Mouse (Mus musculus): Measurements from ENCODE around the gene Tprgl. TPM values are rescaled to one million over a fixed set of nuclear protein-coding genes. Genes with fewer than 3 reads are reported as not detected.

Tprgl gene
- polyA plus RNA-seq, 1 experiment from 2014 or later, result 268 TPM

DNA sequence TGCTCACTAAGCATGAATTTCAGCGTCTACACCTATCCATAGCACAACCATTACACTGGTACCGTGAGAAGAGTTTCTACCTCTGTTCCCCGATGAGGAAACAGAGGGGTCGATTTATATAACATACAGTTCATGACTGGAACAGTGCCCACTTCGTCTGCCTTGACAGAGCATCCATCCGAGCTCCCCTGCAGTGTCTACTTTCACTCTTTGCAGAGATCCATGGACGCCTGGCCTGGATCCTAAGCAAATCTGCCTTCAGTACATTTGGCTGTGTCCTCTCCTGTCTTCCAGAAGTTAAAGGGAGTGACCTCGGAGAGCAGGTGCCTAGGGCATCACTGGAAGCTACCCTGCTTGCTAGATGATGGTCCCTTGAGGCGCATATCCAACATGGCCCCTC, 41.3 kb downstream of the Tprgl start:
- Histone ChIP-seq H3K27me3 (replicated peaks; ENCODE audit: insufficient read depth, low read length) (no peaks in the 10 kb centered on the region), H3K9me3 (ENCODE audit: low read length) (no peaks in the 10 kb centered on the region), H3K36me3 (ENCODE audit: insufficient read depth, low read length) (no peaks in the 10 kb centered on the region), H3K9ac (replicated peaks; ENCODE audit: low read depth) (no peak overlapping the region), H3K4me2 (replicated peaks; ENCODE audit: low read depth, low read length) (no peak overlapping the region), H3K27ac (ENCODE audit: low read length) (no peak overlapping the region), H3K4me1 (ENCODE audit: insufficient read depth, low read depth, low read length) (no peaks in the 10 kb centered on the region), H3K4me3 (ENCODE audit: low read depth, low read length) (no peak overlapping the region)
- ATAC-seq, result no peak
- 68% methylated on average over 9 of the region's 9 CpGs for WGBS
- TF ChIP-seq CTCF (IDR thresholded peaks at IDR 0.05), result no peak
- no peak for TF ChIP-seq EP300 (IDR thresholded peaks at IDR 0.05)
- no peak for DNase-seq (ENCODE audit: low spot score)

GRCm38 (mm10) chr4:154118782-154119181, 41.7 kb downstream of the Tprgl start:
- no peak for TF ChIP-seq EP300 (IDR thresholded peaks at IDR 0.05)
- TF ChIP-seq CTCF (IDR thresholded peaks at IDR 0.05), result no peak
- DNase-seq (ENCODE audit: low spot score) (peak; percentile 16), ATAC-seq (peak; percentile 60; the same call in 1 of the 2 replicates)
- WGBS, result 40% methylated on average over 9 of the region's 9 CpGs
- H3K27me3 ChIP-seq (replicated peaks; ENCODE audit: insufficient read depth, low read length), result no peaks in the 10 kb centered on the region
- H3K4me1 ChIP-seq (ENCODE audit: insufficient read depth, low read depth, low read length), result no peaks in the 10 kb centered on the region
- no peaks in the 10 kb centered on the region for H3K9me3 ChIP-seq (ENCODE audit: low read length)
- H3K27ac ChIP-seq (ENCODE audit: low read length), result no peak overlapping the region
- H3K4me3 ChIP-seq (ENCODE audit: low read depth, low read length), result no peak overlapping the region
- no peak overlapping the region for H3K4me2 ChIP-seq (replicated peaks; ENCODE audit: low read depth, low read length)
- H3K36me3 ChIP-seq (ENCODE audit: insufficient read depth, low read length), result no peaks in the 10 kb centered on the region
- H3K9ac ChIP-seq (replicated peaks; ENCODE audit: low read depth), result no peak overlapping the region

- no peaks in the 10 kb centered on the region for H3K9me3 ChIP-seq (ENCODE audit: low read length)
- TF ChIP-seq EP300 (IDR thresholded peaks at IDR 0.05), result no peak
- TF ChIP-seq CTCF (IDR thresholded peaks at IDR 0.05), result no peak
- DNase-seq (ENCODE audit: low spot score) (no peak), ATAC-seq (0 out of 2 replicates have a peak, but pooled peaks have one; percentile 26)
- H3K9ac ChIP-seq (replicated peaks; ENCODE audit: low read depth), result no peak overlapping the region
- no peaks in the 10 kb centered on the region for H3K36me3 ChIP-seq (ENCODE audit: insufficient read depth, low read length)
- no peaks in the 10 kb centered on the region for H3K4me1 ChIP-seq (ENCODE audit: insufficient read depth, low read depth, low read length)
- H3K4me3 ChIP-seq (ENCODE audit: low read depth, low read length), result no peak overlapping the region
- WGBS, result 40% methylated on average over 7 of the region's 7 CpGs
- no peak overlapping the region for H3K27ac ChIP-seq (ENCODE audit: low read length)
- no peak overlapping the region for H3K4me2 ChIP-seq (replicated peaks; ENCODE audit: low read depth, low read length)
- H3K27me3 ChIP-seq (replicated peaks; ENCODE audit: insufficient read depth, low read length), result no peaks in the 10 kb centered on the region
These were observed 44.0 kb downstream of the Tprgl start for GRCm38 (mm10) chr4:154116421-154116820.

- Histone ChIP-seq H3K36me3 (ENCODE audit: insufficient read depth, low read length) (no peaks in the 10 kb centered on the region), H3K9me3 (ENCODE audit: low read length) (no peaks in the 10 kb centered on the region), H3K4me2 (replicated peaks; ENCODE audit: low read depth, low read length) (no peak overlapping the region), H3K4me3 (ENCODE audit: low read depth, low read length) (no peak overlapping the region), H3K4me1 (ENCODE audit: insufficient read depth, low read depth, low read length) (no peaks in the 10 kb centered on the region; the same call in 1 of the 2 replicates), H3K9ac (replicated peaks; ENCODE audit: low read depth) (no peak overlapping the region), H3K27ac (ENCODE audit: low read length) (no peak overlapping the region), H3K27me3 (replicated peaks; ENCODE audit: insufficient read depth, low read length) (no peaks in the 10 kb centered on the region)
- no peak for ATAC-seq
- WGBS, result 77% methylated on average over 11 of the region's 11 CpGs
- TF ChIP-seq CTCF (IDR thresholded peaks at IDR 0.05) (no peak), EP300 (IDR thresholded peaks at IDR 0.05) (no peak)
- DNase-seq (ENCODE audit: low spot score), result no peak
These were observed 50.6 kb downstream of the Tprgl start for GRCm38 (mm10) chr4:154109850-154110243.

- TF ChIP-seq CTCF (IDR thresholded peaks at IDR 0.05) (no peak), EP300 (IDR thresholded peaks at IDR 0.05) (no peak)
- Histone ChIP-seq H3K4me1 (ENCODE audit: insufficient read depth, low read depth, low read length) (no peaks in the 10 kb centered on the region; the same call in 1 of the 2 replicates), H3K27me3 (replicated peaks; ENCODE audit: insufficient read depth, low read length) (no peaks in the 10 kb centered on the region), H3K9me3 (ENCODE audit: low read length) (no peaks in the 10 kb centered on the region), H3K4me2 (replicated peaks; ENCODE audit: low read depth, low read length) (no peak overlapping the region), H3K36me3 (ENCODE audit: insufficient read depth, low read length) (no peaks in the 10 kb centered on the region), H3K4me3 (ENCODE audit: low read depth, low read length) (no peak overlapping the region), H3K27ac (ENCODE audit: low read length) (no peak overlapping the region), H3K9ac (replicated peaks; ENCODE audit: low read depth) (no peak overlapping the region)
- 26% methylated on average over 16 of the region's 18 CpGs for whole genome bisulfite sequencing
- DNase-seq (ENCODE audit: low spot score), result no peak
- no peak for ATAC-seq
These were observed 51.1 kb downstream of the Tprgl start for GRCm38 (mm10) chr4:154109216-154109849.

Other genes with a start within 250 kb of the Tprgl start
- gene A430005L14Rik, start 203.4 kb downstream of the Tprgl start, polyA plus RNA-seq (2015; fragmentation: Nextera tagmentation; extraction: Ambion mirVana), result 57.6 and 61.5 TPM in 2 replicates
- gene Dffb, start 185.5 kb downstream of the Tprgl start, polyA plus RNA-seq (2015; fragmentation: Nextera tagmentation; extraction: Ambion mirVana), result 8.1 and 8.6 TPM in 2 replicates
- 9.6 and 10.1 TPM in 2 replicates for gene Cep104, start 185.5 kb downstream of the Tprgl start, polyA plus RNA-seq (2015; fragmentation: Nextera tagmentation; extraction: Ambion mirVana)
- gene Lrrc47, start 148.9 kb downstream of the Tprgl start, polyA plus RNA-seq (2015; fragmentation: Nextera tagmentation; extraction: Ambion mirVana), result 15.2 and 15.4 TPM in 2 replicates
- 57.9 and 59.4 TPM in 2 replicates for gene Smim1, start 134.4 kb downstream of the Tprgl start, polyA plus RNA-seq (2015; fragmentation: Nextera tagmentation; extraction: Ambion mirVana)
- gene Ccdc27, start 118.0 kb downstream of the Tprgl start, polyA plus RNA-seq (2015; fragmentation: Nextera tagmentation; extraction: Ambion mirVana), result not detected in 2 replicates
- gene Trp73, start 20.5 kb downstream of the Tprgl start, polyA plus RNA-seq (2015; fragmentation: Nextera tagmentation; extraction: Ambion mirVana), result 1.8 and 2.6 TPM in 2 replicates
- gene Wrap73, start 18.3 kb downstream of the Tprgl start, polyA plus RNA-seq (2015; fragmentation: Nextera tagmentation; extraction: Ambion mirVana), result 19.8 and 21.6 TPM in 2 replicates
- 24.1 and 25.5 TPM in 2 replicates for gene Megf6, start 10.1 kb upstream of the Tprgl start, polyA plus RNA-seq (2015; fragmentation: Nextera tagmentation; extraction: Ambion mirVana)
- 15.9 and 20.2 TPM in 2 replicates for gene Arhgef16, start 141.0 kb upstream of the Tprgl start, polyA plus RNA-seq (2015; fragmentation: Nextera tagmentation; extraction: Ambion mirVana)
- not detected in 2 replicates for gene B230104I21Rik, start 175.5 kb upstream of the Tprgl start, polyA plus RNA-seq (2015; fragmentation: Nextera tagmentation; extraction: Ambion mirVana)

All from lung, postnatal 0 days (tissue).